Mouse (Mus musculus) midbrain, embryonic 13.5 days (tissue): Measurements from ENCODE around the gene Ptprj. TPM values are rescaled to one million over a fixed set of nuclear protein-coding genes. Genes with fewer than 3 reads are reported as not detected.
"Not testable (repeated sequence)": the region's sequence is repeated elsewhere in the genome, so short reads cannot be mapped to it uniquely, and the experiment has no call there.

Experiments used
- ATAC-seq: fragments of 200-750 bp; cut with Nextera tagmentation; 2 replicates; pipeline ENCODE4 v1.8.0; 2017; ENCODE audit warnings: mild to moderate bottlenecking, moderate TSS enrichment, moderate library complexity
- H3K27ac ChIP-seq: fragments of 300-500 bp; sonication (generic); 2 replicates; pipeline ENCODE4 v1.5.1; 2015; ENCODE audit warnings: inconsistent platforms, mild to moderate bottlenecking, moderate library complexity
- H3K27me3 ChIP-seq: fragments of 300-500 bp; sonication (generic); 2 replicates; pipeline ENCODE4 v1.6.1; 2015; ENCODE audit warnings: mild to moderate bottlenecking, inconsistent platforms
- H3K36me3 ChIP-seq: fragments of 300-500 bp; sonication (generic); 2 replicates; pipeline ENCODE4 v1.6.1; 2015; ENCODE audit warnings: mild to moderate bottlenecking, inconsistent platforms
- H3K4me1 ChIP-seq: fragments of 300-500 bp; sonication (generic); replicated peaks from 2 replicates; pipeline ENCODE4 v1.6.1; 2015; ENCODE audit warnings: inconsistent platforms
- H3K4me2 ChIP-seq: fragments of 300-500 bp; sonication (generic); replicated peaks from 2 replicates; pipeline ENCODE4 v1.6.1; 2015; ENCODE audit warnings: moderate library complexity, mild to moderate bottlenecking, inconsistent platforms
- H3K4me3 ChIP-seq: fragments of 300-500 bp; sonication (generic); replicated peaks from 2 replicates; pipeline ENCODE4 v1.5.1; 2015; ENCODE audit warnings: mild to moderate bottlenecking, inconsistent platforms
- H3K9ac ChIP-seq: fragments of 300-500 bp; sonication (generic); replicated peaks from 2 replicates; pipeline ENCODE4 v1.6.1; 2015; ENCODE audit warnings: mild to moderate bottlenecking, inconsistent platforms
- H3K9me3 ChIP-seq: fragments of 300-500 bp; sonication (generic); 2 replicates; pipeline ENCODE4 v1.6.1; 2016; ENCODE audit warnings: mild to moderate bottlenecking, inconsistent platforms
- WGBS: fragments of 180-500 bp; shearing (Covaris S2); methylation state at CpG from one replicate; pipeline ENCODE4 v1.1.7; 2015; 5-methylcytosine and 5-hydroxymethylcytosine counted together
- polyA plus RNA-seq: library from polyadenylated mRNA; unstranded; fragments of >200 nt; fragmentation: Nextera tagmentation; extraction: Ambion mirVana; gene quantifications from 2 replicates; pipeline ENCODE4 v1.2.1, GENCODE M21; 2015

Gene Ptprj
- polyA plus RNA-seq, 1 experiment from 2014 or later, result 3.0 TPM

DNA sequence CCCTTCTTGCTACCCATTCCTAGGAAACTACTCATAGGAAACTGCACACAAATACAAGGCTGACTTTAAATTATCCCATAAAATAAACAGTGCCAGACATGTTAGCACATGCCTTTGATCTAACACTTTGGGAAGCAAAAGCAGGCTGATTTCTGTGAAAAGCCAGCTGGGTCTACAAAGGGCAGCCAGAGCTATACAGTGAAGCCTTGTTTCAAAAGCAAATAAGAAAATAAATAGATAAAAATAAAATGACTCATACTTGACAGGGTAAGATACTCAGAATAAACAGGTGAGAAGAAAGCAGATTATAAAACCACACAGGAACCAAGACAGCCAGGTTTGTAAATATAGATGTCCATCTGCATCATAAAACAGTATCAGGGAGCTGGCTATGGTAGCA, 118.2 kb downstream of the Ptprj start:
- no peak for ATAC-seq
- no peak overlapping the region for H3K27ac ChIP-seq
- no peak overlapping the region for H3K9ac ChIP-seq

DNA sequence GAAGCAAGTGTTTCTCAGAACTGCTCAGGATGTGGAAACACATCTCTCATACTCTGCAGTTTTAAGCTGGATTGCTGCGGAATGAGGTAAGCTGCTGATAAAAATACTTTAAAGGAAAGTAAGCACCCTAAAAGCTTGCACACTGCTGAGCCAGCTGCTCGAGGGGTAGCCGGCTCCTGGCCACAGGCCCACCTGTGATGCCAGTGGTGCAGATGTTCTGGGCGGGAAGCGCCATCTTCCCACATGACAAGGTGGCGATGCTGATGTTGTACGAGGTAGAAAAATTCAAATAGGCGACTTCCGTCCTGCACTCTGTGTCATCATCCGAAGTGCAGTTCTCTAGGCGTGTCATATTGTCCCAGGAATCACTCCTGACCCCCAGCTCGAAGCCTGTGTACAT, 122.5 kb downstream of the Ptprj start:
- ATAC-seq, result no peak
- Histone ChIP-seq H3K27me3 (no peaks in the 10 kb centered on the region), H3K27ac (no peak overlapping the region), H3K9ac (no peak overlapping the region), H3K36me3 (peaks cover 44% of the 10 kb centered on the region), H3K4me1 (no peaks in the 10 kb centered on the region), H3K9me3 (no peaks in the 10 kb centered on the region), H3K4me3 (no peak overlapping the region), H3K4me2 (no peak overlapping the region)
- 90% methylated on average over 12 of the region's 12 CpGs for WGBS

More for the DNA sequence above, 118.2 kb downstream of the Ptprj start:
- Histone ChIP-seq H3K4me2 (no peak overlapping the region), H3K36me3 (peaks cover 30% of the 10 kb centered on the region), H3K4me3 (no peak overlapping the region), H3K9me3 (no peaks in the 10 kb centered on the region), H3K4me1 (no peaks in the 10 kb centered on the region), H3K27me3 (no peaks in the 10 kb centered on the region)

DNA sequence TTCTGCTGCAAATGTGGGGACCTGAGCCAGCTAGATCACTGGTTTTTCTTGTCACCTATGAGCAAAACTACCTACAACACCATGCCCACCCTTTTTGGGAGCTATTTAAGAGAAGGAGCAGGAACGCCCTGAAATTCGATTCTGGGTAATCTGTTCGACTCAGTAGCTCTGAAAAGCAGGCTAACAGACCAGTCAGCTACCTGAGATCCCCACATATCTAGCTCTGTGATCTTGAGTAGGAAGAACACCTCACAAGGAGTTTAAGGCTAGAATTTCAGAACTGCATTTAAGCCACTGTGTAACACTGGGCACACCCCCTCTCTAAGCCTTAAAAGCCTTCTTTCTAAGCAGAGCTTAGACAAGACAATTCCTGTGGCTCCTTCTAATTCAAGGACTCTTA, 128.1 kb downstream of the Ptprj start:
- 84% methylated on average over 3 of the region's 3 CpGs for WGBS
- no peak overlapping the region for H3K9ac ChIP-seq
- H3K36me3 ChIP-seq, result peaks cover 48% of the 10 kb centered on the region
- no peak overlapping the region for H3K4me2 ChIP-seq
- ATAC-seq, result no peak
- H3K9me3 ChIP-seq, result no peaks in the 10 kb centered on the region
- H3K27me3 ChIP-seq, result no peaks in the 10 kb centered on the region
- H3K27ac ChIP-seq, result no peak overlapping the region
- H3K4me3 ChIP-seq, result no peak overlapping the region
- H3K4me1 ChIP-seq, result no peaks in the 10 kb centered on the region

DNA sequence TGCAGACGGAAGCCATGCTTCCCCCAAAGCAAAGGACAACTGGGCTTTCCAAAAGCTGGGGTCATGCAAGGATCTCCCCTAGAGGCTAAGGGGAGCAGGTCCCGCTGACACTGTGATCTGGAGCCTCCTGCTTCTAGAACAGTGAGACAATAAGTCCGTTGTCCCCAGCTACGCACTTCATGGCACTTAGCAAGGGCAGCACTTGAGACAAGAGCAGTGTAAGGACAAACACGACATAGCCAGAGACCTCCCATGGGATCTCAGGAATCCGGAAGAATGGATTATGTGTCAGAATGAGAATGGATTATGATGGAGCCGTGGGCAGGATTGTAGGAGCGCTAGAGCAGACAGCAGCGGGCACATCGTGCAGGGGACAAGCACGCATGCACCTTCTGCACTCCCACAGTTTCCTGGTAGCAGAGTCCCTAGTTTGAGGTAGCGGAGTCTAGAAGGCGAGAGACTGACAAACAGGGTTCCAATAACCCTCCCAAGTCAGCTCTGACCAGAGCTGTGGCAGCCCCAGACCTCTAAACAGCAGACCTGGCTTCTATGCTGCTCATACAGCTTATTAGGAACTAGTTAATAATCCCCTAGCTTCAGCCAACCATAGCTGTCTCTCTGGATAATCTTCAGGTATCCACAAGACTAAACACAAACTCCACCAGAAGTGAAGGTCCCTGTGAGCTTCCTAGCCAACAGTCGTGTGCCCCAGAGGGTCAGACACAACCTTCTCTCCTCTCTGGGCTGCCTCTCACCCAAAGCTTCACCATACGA, 131.3 kb downstream of the Ptprj start:
- Histone ChIP-seq H3K9me3 (no peaks in the 10 kb centered on the region), H3K4me3 (no peak overlapping the region), H3K4me1 (no peaks in the 10 kb centered on the region), H3K27ac (no peak overlapping the region), H3K4me2 (no peak overlapping the region), H3K36me3 (peaks cover 34% of the 10 kb centered on the region), H3K9ac (no peak overlapping the region), H3K27me3 (no peaks in the 10 kb centered on the region)
- no peak for ATAC-seq
- WGBS, result 88% methylated on average over 15 of the region's 15 CpGs

DNA sequence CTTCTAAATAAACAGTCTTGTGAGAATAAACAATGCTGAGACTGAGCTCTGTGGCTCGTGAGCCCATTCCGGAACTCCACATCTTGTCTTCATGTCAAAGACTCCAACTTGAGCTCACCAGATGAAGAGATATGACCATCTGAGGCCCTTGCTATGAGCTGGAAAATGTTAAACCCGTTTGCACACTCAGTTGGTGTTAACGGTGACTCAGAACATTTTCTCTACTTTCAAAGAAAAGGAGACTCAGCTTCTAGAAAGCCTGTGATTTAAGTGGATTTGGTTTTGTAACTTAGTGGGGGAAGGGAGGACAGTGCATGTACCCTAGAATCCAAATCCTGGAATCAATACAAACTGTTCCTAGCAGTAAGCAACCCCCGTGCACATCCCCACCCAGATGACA, 136.6 kb downstream of the Ptprj start:
- no peaks in the 10 kb centered on the region for H3K4me1 ChIP-seq
- no peak overlapping the region for H3K27ac ChIP-seq
- H3K27me3 ChIP-seq, result no peaks in the 10 kb centered on the region
- H3K4me2 ChIP-seq, result no peak overlapping the region
- H3K36me3 ChIP-seq, result peaks cover 3% of the 10 kb centered on the region
- ATAC-seq, result no peak
- H3K9ac ChIP-seq, result no peak overlapping the region
- no peak overlapping the region for H3K4me3 ChIP-seq
- H3K9me3 ChIP-seq, result no peaks in the 10 kb centered on the region
- WGBS, result 89% methylated on average over 5 of the region's 5 CpGs

DNA sequence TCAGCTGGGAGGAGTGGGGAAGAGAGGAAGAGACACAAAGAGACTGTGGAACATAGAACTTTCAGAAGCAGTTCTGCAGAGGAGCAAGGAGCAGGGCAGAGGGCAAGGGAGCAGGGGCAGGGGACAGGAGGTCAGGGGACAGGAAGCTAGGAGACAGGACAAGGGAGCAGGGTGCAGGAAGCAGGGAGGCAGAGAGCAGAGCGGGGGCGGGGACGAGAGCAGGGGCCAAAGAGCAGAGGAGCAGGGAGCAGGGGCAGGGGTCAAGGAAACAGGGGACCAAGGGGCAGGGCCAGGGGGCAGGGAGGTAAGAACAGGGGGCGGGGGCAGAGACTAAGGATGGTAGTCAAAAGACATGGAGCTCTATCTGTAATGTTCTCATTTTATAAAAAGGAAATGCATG, 138.6 kb downstream of the Ptprj start:
- 56% methylated on average over 4 of the region's 4 CpGs for WGBS
- H3K27me3 ChIP-seq, H3K27ac ChIP-seq, H3K36me3 ChIP-seq, H3K9me3 ChIP-seq, H3K4me2 ChIP-seq, H3K9ac ChIP-seq, ATAC-seq, H3K4me3 ChIP-seq, H3K4me1 ChIP-seq: not testable (repeated sequence)

DNA sequence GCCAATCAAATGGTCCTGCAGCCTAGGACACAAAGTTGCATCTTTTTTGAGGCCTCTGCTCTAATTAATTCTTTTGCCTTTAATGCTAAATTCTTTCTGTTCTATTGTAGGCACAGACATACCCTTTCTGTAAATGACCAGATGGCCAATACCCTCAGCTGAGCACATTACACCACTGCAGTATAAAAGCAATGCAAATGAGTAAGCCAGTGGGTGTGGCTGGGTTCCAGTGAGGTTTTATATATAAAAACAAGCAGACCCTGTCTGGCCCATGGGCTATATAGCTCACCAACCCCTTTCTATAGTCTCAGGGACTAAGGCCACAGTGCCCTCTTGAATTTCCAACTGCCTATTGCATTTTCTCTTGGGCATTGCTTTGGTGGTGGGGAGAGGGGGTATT, 140.3 kb downstream of the Ptprj start:
- H3K4me2 ChIP-seq, H3K27ac ChIP-seq, H3K9me3 ChIP-seq, H3K9ac ChIP-seq, H3K36me3 ChIP-seq, H3K4me3 ChIP-seq, ATAC-seq, H3K4me1 ChIP-seq, H3K27me3 ChIP-seq: not testable (repeated sequence)

DNA sequence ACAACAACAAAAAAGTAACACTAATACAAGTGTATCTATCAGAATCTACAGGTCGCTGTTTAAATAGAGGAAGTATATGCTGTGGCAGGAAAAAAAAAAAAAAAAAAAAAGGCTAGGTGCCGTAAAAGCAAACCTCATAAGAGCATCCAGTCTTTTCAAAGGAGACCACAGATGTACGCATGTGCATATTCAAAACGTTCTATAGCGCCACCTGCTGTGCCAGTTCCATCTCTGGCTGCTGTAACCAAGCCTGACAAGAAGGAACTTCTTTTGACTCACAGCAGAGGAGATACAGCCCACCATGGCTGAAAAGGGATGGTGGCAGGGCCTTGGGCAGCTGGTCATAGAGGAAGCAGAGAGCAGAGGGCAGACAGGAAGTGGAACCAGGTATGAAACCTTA, 143.0 kb downstream of the Ptprj start:
- not testable (repeated sequence) for H3K4me2 ChIP-seq, H3K27me3 ChIP-seq, H3K9me3 ChIP-seq, H3K27ac ChIP-seq, ATAC-seq, H3K4me3 ChIP-seq, H3K4me1 ChIP-seq, H3K36me3 ChIP-seq, H3K9ac ChIP-seq
- WGBS, result 100% methylated on average over 1 of the region's 5 CpGs

DNA sequence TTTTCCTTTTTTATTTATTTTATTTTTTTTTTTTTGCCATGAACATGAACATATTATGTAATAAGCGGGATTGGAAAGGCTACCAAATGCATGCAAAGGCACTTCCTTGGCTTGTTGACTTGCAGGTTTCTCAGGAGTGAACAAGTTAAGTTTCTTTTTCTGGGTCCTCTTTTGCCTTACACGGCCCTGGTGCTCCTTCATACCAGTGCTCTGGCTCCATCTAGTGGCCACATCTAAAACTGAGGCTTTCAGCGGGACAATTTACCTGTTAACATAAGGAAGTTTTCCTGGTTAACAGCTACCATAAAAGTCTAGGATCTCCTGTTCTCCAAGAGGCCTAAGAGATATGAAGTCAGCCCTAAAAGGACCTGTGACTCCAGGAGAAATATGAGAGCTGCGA, 150.7 kb downstream of the Ptprj start:
- not testable (repeated sequence) for H3K36me3 ChIP-seq, ATAC-seq, H3K4me3 ChIP-seq, H3K9ac ChIP-seq, H3K27ac ChIP-seq, H3K4me1 ChIP-seq, H3K4me2 ChIP-seq, H3K27me3 ChIP-seq, H3K9me3 ChIP-seq
- WGBS, result no CpG with 5 or more reads among the region's 4 CpGs

DNA sequence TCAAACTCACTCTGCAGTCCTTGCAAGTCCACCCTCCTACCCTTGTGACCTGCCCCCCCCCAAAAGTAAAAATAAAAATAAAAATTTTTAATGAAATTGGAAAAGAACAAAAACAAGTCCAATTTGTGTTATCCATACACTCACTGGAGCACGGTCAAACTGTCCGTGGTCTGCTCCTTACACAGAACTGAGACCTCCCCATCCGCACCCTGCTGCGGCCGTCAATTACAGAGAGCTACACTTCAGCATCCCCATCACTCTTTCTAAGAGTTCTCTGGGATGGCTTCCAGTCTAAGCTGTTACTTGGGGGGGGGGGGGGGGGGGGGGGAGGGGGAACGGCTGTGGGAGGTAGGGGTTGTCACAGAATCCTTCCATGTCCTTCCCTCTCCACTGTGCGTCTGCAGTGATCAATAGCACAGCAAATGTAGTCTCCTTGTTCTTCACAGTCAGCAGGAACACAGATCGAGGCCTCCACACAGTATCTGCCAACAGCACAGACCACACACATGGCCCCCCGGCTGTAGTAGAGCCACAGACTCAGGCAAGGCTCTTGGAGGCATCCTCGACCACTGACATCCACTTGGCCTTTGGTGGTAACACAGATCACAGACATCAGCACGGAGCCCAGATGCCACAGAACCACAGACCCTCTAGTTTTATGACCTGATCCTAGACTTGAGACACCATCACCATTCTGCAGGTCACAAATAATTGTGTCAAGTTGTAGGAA, 151.3 kb downstream of the Ptprj start:
- H3K9ac ChIP-seq, H3K4me2 ChIP-seq, H3K27ac ChIP-seq, H3K27me3 ChIP-seq, H3K36me3 ChIP-seq, H3K4me3 ChIP-seq, H3K9me3 ChIP-seq, H3K4me1 ChIP-seq: not testable (repeated sequence)
- WGBS, result 60% methylated on average over 1 of the region's 11 CpGs
- ATAC-seq, result 0 out of 2 replicates have a peak, but pooled peaks have one; percentile 58

DNA sequence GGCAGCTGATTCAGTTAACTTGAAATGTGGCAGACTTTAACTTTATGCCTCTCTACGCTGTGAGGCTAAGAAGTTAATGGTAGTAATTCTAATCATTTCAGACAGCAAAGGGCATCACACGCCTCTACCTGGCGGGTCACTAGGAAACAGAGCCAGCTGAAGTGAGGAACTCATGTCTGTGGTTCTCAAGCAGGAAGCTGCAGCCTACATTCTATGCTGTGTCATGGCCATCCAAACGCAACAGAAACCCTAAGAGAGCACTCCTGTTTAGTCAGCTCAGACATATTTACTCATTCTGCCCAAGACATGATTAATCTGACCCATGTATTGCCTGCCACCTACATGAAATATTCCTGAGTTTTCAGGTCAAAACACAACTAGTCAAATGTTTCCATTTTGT, 155.5 kb downstream of the Ptprj start:
- not testable (repeated sequence) for ATAC-seq, H3K4me3 ChIP-seq, H3K27me3 ChIP-seq, H3K4me1 ChIP-seq, H3K4me2 ChIP-seq, H3K9ac ChIP-seq, H3K9me3 ChIP-seq, H3K36me3 ChIP-seq, H3K27ac ChIP-seq
- WGBS, result no CpG with 5 or more reads among the region's 4 CpGs

DNA sequence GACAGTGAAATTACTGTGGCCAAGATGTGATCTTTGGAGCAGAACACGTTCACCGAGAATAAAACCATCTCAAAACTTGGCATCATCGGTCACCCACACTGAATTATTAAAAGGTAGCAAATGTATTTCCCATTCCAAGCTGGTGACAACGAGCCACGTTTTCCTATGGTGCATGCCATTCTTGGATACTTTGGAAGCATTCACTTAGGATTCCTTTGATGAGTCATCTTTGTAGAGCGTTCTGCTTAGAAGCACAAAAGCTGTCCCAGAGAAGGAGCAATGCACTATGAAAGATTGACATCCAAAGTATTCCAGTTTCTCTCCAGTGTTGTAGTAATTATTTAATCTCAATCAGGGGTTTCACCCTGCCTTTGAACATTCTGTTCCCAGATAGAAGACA, 158.2 kb downstream of the Ptprj start:
- ATAC-seq, H3K4me3 ChIP-seq, H3K9me3 ChIP-seq, H3K36me3 ChIP-seq, H3K9ac ChIP-seq, H3K4me2 ChIP-seq, H3K4me1 ChIP-seq, H3K27ac ChIP-seq, H3K27me3 ChIP-seq: not testable (repeated sequence)
- WGBS, result 92% methylated on average over 6 of the region's 6 CpGs
